Mouse (Mus musculus): ENCODE data around the gene Vapb.

Vapb gene

DNA sequence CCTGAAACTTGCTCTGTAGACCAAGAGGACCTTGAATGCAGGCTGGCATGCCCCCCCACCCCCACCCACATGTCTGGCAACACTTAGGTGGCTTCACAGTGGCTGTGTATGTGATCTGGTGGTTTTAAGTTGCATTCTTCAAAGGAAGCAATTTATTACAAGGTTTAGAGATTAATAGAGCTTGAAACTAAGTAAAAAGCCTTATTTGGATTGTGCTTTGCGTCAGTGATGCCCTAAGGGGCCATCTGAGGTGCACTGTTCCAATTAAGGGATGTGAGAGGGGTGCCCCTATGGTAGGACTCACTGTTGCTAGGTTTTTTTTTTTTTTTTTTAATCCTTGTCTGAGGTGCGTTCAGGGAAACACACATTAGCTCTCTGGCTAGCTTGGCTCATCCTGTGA lies 2.9 kb upstream of the Vapb start:
- no peak for DNase-seq (ENCODE audit: low spot score)

DNA sequence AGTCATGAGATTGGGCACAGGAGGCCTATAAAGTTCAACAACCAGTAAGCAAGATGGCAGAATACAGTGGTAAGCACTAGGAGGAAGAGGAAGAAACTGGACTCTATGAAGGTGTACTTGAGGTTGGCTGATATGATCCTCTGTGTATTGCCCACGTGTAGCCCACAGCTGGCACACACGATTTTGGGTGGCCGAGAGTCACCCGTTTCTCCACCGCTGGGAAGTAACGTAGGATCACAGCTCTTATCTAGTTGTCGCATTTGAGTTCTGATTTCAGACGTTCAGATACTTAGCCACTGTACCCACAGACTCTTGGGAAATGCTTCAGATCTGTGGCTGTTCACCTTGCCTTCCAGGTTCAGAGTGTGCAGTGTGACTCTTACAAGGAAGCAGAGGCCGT lies 921 bp downstream of the Vapb start:
- no peak for DNase-seq (ENCODE audit: low spot score)

DNA sequence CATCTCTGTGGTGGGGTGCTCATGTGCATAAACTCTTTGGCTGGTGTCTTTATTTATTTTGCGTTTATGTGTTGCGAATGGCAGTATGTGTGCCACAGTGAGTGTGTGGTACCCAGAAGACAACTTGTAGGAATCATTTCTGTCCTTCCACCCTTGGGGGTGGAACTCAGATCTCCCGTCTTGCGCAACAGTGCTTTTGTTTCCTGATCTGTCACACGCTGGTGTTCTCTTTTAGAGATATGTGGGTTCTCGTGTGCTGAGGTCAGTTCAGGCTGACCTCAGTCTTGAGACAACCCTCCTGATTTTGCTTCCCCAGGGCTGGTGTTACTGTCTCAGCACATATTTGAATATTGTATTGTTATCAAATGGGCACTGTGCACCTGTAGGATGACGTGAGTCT lies 1.8 kb downstream of the Vapb start:
- no peak for DNase-seq (ENCODE audit: low spot score)

DNA sequence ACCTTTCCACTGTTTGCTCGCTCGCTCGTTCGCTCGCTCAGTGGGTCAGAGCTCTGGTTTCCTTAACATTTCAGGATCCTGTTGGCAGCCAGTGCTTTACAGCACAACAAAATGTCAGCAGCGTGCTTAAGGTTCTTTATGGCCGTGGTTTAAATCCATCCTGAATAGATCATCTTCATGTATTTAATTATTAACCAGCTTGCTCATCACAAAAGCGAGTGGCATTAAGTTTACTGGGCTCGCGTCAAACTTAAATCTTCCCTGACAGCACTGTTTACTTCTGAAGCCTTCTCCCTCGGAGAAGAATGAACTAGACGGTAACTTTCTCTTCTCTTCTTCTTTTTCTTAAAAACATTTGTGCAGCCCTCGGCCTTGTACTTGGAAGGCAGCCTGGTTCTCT lies 4.8 kb downstream of the Vapb start:
- no peak for DNase-seq (ENCODE audit: low spot score)

DNA sequence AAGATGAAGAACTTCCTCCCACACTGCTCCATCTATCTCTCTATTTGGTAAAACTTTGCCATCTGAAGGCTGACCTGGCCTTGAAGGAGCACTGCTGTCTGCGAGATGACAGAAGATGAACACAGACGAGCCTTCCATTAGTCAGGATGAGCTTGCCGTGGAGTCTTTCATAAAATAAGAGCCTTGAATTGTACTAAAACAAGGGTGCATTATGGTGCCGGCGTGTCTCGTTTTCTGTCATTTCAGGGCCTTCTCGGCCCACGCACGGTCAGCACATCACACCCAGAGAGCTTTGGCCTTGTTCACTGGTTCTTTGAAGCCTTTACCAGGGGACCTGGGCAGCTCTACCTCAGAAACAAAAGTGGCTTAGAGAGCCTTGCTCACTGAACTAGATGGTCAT lies 5.4 kb downstream of the Vapb start:
- no peak for DNase-seq (ENCODE audit: low spot score)

DNA sequence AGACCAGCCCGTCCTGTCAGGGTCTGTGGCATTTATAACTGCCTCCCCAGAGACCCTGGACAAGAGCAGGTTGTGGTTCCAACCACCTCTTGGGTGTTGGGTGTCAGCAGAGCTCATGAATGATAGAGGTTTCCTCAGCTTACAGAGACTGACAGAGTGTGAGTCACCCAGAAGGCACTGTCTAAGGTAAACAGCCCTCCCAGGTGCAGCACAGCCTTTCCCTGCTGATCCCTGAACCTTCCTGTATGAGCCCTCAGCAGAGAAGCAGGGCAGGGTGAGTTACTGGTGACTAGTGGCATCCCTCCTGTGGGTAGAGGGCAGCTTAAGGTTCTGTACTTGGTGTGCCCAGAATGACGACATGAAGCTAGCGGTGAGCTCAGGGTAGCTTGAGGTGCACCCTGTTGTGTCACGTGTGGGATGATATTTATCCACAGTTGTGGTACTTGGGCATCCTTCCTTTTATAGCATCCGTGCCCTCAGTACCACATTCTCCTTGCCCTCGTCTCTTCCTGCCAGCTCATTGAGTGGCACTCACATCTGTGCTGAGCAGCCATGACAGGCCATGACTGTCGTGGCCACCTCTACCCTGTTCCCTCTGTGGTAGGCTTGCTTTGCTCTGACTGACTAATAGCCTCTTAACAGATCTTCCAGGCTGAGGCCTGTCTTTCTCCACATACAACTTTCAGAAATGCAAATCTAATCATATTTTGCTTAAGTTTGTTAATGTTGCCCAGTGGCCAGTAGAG lies 6.9 kb downstream of the Vapb start:
- no peak for DNase-seq (ENCODE audit: low spot score)

DNA sequence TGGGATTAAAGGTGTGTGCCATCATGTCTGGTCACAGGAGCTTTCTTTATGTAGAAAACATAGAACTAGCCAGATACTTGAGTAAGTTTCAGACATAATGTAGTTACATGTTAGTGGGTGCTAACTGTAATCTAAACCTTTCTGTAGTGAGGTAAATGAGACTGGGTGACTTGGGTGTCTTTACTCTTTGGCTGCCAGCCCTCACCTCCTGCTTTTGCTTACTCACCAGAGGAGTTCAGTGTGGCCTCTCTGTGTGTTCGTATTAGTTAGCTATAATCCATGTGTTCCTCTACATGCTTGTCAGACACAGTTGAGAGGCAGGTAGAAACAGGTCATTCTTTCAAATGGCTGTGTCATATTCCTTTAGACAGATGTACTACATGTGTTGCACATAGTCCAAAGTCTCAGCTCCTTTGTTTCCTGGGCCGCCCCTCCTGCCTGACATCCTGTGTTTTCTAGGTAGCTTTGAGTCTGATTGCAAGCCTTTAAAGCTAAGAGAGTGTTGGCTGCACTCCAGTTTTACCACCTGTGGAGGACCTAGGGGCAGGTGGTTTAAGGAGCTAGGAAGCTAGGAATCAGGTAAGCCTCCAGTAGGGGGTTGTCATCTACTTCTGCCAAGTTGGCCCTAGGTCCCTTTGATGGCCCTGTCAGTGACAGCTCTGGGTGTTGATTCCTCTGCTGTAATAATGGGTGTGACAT lies 11.8 kb downstream of the Vapb start:
- DNase-seq (ENCODE audit: low spot score), result no peak

DNA sequence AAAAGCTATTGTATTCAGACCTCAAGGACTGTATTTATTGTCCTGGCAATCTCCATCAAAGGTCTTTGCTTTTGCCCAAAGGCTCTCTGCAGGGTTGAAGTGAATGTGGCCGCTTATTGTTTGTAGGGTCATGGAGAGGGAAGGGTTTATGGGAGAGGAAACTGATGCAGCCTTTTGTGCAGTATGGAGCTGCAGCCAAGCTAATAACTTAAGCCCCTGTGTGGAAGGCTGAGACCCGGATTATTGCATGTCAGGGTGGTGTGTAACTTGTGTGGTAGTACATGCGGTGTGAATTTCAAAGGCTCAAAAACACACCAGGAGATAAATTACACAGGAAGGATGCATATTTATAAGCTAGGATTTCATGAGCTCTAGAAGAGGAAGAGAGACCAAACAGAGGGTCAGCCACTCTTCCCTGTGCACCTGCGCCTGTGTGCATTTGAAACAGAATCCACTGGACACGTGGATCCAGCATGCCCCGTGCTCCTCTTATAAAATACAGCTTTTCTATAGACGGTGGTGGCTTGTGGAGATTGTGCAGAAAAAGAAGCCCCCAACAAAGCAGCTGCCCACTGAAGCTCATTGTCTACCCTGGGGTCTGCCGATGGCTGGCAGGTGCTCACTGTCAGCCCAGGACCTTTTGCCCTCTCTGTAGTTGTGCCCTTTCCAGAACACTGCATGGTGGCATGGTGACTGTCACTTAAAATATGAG lies 18.3 kb downstream of the Vapb start:
- no peak for DNase-seq (ENCODE audit: low spot score)

DNA sequence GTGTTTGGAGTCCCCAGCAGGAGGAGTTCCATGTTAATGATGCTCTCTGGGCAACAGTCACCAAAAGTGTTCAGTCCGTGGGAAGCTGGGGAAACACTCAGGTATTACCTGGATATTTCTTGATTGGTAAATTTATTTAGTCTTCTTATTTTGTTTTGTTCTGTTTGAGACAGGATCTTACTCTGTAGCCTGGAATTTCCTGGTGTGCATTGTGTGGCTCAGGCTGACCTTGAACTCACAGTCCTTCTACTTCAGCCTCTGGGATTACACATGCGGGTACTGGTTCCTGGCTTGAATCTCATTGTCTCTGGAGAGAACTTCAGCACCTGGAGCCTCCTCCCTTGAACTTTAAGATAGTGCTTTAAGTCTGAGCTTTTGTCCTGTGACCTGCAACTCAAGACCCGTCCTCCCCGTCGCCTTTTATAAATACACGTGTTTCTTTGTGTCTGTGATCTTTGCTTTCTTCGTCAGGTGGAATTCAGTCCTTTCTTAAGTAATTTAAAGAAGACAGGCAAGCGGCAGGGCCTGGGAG lies 20.4 kb downstream of the Vapb start:
- no peak for DNase-seq (ENCODE audit: low spot score)

DNA sequence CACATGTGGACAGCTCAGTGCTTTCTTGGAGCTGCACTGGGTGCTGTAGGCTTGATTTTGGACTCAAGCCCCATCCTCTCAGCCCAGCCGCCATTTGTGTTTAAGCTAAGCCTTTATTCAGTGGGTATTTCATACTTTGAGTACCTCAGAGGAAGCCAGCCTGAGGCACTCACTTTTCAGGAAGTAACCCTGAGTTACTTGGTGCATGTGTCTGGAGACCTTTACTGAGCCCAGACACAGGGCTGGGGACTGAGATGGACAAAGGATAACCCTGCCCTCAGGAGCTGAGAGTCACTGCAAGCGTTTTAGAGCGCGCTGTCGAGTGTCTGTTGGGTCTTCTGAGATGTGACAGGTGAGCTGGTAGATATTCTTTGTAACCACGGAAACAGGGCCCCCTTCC lies 23.3 kb downstream of the Vapb start:
- no peak for DNase-seq (ENCODE audit: low spot score)

DNA sequence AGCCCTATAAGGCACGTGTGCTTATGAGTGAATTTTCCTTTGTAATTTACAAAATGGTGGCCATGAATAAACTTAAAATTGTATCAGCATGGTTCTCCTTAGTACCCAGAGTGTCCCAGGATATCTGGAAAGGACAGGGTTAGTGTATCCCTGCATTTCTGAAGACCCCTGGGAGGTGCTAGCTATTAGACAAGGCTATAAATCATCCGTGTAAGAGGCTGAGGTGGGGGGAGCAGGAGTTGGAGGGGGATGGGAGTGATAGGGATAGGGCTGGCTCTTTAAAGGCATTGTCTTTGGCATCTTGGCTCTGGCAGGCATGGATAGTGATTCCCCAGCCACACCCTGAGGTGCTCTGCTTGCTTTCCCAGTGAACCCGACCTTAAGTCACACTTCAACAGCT lies 27.3 kb downstream of the Vapb start:
- DNase-seq (ENCODE audit: low spot score), result no peak

DNA sequence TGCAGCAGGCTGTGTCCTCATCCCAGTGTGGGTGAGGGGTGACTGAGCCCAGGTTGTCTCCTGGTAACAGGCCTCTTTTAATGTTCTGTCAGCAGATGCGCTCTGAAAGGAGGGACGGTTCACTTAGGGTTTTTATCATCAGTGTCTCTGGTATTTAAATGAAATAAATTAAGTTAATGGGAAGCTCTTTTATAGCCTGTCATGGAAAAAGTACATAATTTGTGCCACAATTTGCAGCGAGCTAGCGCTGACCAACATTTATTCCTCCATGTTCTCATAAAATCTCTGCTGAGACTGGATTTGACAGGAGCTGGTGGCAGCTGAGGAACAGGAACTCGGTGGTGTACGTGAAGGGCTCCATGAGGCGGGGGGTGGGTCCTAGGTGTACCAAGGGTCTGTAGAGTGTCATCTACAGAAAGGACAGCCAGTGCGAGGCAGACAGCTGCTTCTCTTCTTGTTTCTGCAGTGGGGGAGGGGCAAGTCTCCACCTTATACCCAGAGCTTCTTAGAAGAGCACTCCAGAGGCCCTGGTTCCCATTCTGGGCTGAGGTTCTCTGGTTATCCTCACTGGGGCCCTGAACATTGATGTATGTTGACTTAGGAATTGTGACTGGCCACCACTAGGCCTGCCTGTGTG lies 30.8 kb downstream of the Vapb start:
- no peak for DNase-seq (ENCODE audit: low spot score)

DNA sequence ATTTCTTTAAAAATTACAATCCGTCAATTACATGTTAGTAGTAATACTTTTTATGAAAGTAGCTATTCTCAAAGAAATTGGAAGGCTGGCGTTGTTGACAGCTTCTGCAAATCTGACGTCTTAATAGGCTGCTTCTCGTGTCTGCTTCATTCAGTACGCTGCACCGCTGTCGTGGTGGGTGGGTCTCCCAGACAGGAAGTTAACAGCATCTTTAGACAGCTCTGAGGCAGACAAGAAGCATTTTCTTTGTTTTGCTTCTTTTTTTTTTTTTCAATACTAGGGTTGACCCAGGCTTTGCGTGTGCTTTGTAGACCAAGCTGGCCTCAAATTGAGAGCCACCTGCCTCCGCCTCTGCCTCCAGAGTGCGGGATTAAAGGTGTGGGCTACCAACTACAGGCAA lies 31.9 kb downstream of the Vapb start:
- no peak for DNase-seq (ENCODE audit: low spot score)

DNA sequence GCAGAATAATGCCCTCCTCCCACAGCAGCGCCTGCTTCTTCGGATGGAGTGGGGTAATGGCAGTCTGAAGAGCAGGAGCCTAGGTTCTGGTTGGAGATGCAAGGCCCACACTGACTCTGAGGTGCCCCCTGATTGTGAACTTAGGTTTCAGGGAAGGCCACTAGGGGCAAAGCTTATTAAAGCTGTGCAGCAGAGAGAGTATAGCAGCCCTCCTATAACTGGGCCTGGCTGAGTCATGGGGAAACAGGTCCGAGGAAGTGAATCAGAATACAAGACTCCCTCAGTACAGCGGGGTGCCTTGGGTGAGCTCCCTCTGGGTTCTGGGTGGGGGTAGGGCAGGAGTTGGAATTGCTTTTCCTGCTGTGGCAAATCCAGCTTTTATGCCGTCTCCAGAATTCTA lies 33.3 kb downstream of the Vapb start:
- no peak for DNase-seq (ENCODE audit: low spot score)

DNA sequence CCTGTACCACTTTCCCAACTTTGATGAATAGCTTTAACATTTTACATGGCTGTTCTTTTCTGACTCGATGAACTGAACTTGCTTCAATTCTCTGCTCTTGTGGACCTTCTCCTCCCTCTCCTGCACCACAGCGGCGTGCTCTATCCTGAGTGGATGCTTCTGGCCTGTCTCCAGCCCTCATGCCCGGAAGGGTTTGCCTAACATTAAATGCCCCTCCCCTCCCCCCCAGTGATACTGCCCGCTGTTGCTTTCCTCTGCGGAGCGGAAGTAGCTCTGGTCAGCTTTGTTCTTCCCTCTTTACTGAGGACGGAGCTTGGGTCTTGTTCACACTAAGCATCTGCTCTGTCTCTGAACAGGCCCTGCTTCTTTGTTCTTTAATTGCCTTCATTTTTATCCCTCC lies 34.4 kb downstream of the Vapb start:
- DNase-seq (ENCODE audit: low spot score), result no peak

DNA sequence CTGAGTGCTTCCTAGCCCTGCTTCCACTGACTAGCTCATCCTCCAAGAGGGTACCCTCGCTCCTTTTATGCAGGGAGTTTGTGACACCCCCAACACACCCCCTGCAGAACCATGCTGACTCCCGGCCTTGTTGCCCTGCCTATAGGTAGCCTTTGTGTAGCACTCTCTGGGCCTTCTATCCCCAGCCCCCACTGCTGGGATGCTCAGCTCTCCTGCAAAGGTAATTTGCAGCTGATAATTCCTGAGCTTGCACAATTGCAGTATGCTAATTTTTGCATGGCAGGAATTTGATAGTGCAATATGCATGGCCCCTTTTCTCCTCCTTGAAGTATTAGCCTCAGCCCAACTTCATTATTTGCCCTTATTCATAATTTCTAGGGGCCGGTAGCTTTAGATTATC lies 38.2 kb downstream of the Vapb start:
- no peak for DNase-seq (ENCODE audit: low spot score)

DNA sequence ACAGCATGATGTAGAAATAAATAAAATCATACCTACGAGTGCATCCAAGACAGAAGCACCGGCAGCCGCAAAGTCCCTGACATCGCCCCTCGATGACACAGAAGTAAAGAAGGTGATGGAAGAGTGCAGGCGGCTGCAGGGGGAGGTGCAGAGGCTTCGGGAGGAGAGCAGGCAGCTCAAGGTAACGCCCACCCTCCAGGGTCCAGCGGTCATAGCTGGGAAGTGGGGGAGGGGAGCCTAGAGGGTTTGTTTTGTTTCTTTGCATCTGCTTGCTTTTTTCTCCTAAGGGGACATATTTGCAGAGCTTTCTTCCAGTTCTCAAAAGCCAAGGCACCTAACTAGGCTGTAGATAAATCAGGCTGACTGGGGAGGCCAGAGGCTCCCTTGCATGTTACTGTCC lies 38.8 kb downstream of the Vapb start:
- no peak for DNase-seq (ENCODE audit: low spot score)

DNA sequence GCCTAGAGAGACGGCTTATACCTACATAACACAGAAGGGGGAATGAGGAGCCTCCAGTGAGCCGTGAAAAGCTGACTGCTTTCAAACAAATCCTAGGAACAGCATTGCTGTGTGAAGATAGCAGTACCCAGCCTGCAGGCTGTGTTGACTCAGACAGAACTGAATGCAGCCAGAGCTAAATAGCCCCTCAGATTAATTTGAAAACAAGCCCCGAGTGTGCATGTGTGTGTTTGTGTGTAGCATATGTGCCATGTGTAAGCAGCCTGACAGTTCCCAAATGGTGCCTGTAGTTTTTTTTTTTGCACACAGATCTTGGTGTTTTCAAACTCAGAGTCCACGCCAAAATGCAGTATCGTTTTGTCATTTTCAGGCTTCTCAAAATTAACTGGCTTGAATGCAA lies 43.6 kb downstream of the Vapb start:
- no peak for DNase-seq (ENCODE audit: low spot score)

DNA sequence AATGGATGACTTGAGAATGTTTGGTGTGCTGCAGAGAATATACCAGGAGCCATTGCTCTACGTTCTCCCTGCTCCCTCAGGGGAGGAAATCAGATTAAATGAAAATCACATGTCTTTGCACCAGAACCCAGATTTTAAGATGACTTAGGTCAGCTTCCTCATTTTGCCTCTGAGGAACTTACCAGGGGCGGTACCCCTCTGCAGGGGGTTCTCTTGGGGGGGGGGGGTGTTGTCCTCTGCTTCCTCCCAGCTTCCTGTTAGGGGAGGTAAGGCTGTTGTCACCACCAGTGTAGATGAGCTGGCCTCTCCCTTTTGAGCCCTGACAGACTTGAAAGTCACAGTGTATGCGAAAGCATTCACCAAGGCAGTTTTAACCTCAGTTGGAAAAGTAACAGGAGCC lies 47.1 kb downstream of the Vapb start:
- no peak for DNase-seq (ENCODE audit: low spot score)

DNA sequence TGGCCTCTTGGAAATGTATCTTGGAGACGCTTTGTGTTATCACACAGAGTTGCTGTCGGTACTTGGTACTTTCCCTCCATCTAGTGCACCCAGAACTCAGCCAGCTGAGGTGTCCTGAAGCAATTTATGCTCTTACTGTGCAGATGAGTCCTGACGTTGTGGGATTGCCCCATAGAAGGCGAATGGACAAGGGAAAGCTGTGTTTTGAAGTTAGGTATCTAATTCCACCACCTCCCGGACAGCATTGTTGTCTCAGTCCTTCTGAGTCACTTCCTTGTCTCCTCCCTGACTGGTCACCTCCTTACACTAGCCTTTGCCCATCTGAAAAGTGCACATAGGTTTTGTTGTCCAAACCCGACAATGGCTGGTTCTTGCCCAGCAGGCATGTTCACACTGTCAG lies 47.6 kb downstream of the Vapb start:
- DNase-seq (ENCODE audit: low spot score), result no peak

DNA sequence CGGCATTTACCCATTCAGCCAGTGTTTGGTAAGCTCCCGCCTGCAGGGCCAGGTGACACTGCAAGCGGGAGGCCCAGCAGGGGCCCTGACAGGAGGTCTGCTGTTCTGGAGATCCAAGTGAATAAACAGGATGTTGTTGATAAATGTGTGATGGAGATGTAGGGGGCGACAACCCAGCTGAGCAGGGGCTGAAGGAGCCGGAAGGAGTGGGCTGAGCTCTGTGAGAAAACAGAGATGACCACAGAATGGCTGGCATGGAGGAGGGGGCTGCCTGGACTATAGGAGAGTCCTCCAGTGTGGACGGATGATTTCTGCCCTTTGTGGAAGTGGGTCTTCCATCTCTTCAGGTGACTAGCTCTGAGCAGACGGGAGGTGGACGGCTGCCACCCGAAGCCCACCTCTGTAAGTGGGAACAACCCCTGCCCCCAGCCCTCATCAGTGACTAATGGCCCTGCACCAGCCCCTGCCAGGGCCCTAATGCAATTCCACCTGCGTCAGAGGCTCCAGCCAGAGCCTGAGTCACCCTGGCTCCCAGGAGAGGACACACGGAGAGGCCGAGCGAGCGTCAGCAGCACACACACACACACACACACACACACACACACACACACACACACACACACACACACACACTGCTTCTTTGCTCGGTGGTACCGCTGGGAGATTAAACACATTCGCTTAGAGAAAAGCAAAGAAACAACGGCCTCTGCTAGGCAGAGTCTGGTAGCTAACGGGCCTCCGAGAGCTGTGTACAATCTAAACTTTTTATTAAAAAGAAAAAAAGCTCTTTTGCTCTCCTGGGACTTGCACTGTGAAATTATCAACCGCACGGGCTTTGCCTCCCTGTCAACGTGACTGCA lies 52.9 kb downstream of the Vapb start:
- DNase-seq (ENCODE audit: low spot score), result no peak

Data from spleen, adult 12 weeks (tissue).